Mouse (Mus musculus): ENCODE measurements around the gene Mug2.
"Not testable (repeated sequence)": the region's sequence is repeated elsewhere in the genome, so short reads cannot be mapped to it uniquely, and the experiment has no call there.

Mug2 gene

GRCm38 (mm10) chr6:122006461-122006860 is at the start of gene Mug2:
TSS of gene Mug2 (plus strand) at chr6:122006761.
- in situ Hi-C loops (cut with MboI; ENCODE audit: unreplicated experiment in 2 of 2) = not testable (repeated sequence)

- in situ Hi-C loops (cut with MboI; ENCODE audit: unreplicated experiment in 2 of 2) = not testable (repeated sequence)
These were observed 48.7 kb upstream of the Mug2 start for GRCm38 (mm10) chr6:121957803-121958349.

- in situ Hi-C loops (cut with MboI; ENCODE audit: unreplicated experiment in 2 of 2) = no loop called here
These were observed 30.9 kb upstream of the Mug2 start for GRCm38 (mm10) chr6:121975701-121976100.

- in situ Hi-C loops (cut with MboI; ENCODE audit: unreplicated experiment in 2 of 2) = no loop called here
These were observed 94.3 kb downstream of the Mug2 start for GRCm38 (mm10) chr6:122100904-122101303.

- in situ Hi-C loops (cut with MboI; ENCODE audit: unreplicated experiment in 2 of 2) = no loop called here
These were observed 95.1 kb downstream of the Mug2 start for GRCm38 (mm10) chr6:122101671-122102070.

DNA sequence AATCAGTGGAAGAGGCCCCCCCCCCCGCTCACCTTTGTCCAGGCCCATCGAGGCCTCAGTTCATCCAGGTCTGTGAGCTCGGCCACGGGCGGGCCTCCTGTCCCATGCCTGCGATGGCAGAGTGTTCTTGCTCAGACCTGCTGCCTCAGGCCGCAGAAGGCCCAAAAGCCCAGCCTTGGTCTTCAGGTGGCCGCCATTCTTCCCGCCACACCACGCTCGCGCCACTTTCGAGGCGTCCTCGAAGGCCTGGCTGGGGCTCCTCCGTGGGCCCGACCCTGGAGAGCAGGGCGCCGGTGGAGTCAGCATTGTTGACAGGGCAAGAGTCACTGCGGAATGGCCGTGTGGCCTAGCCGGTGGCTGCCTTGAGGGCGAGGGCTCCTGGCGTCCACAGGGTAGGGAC is 110.4 kb downstream of the Mug2 start:
- in situ Hi-C loops (cut with MboI; ENCODE audit: unreplicated experiment in 2 of 2) = no loop called here

- in situ Hi-C loops (cut with MboI; ENCODE audit: unreplicated experiment in 2 of 2) = no loop called here
These were observed 123.0 kb downstream of the Mug2 start for GRCm38 (mm10) chr6:122129521-122129920.
